Mouse (Mus musculus) hematopoietic stem cell, adult 5-6 weeks (primary cell): Measurements from ENCODE around the gene Pik3r5. TPM values are rescaled to one million over a fixed set of nuclear protein-coding genes. Genes with fewer than 3 reads are reported as not detected.
A peak's percentile ranks its signal among the peaks of the same experiment; 100 is the strongest.

ENCODE experiments used
- ATAC-seq, 2 experiments: fragments of 125-278 bp in 1 of 2; replicated peaks in 1 of 2; 2 replicates each; pipeline ENCODE4 v1.8.0; 2016 to 2017; ENCODE audit warnings: inconsistent platforms in 2 of 2, mild to moderate bottlenecking in 2 of 2, moderate number of reproducible peaks in 2 of 2, low read depth in 1 of 2, moderate TSS enrichment in 1 of 2; ENCODE audit not compliant: low FRiP score in 2 of 2, poor library complexity in 2 of 2, severe bottlenecking in 2 of 2, insufficient read depth in 1 of 2, low TSS enrichment in 1 of 2
- total RNA-seq: library from RNA; stranded (forward); fragments of 172-1452, 232-1000 nt; gene quantifications from 2 replicates; pipeline ENCODE4 v1.2.3, GENCODE M21; 2017

Pik3r5 gene
- total RNA-seq, 1 experiment from 2014 or later, result 3.6 TPM

DNA sequence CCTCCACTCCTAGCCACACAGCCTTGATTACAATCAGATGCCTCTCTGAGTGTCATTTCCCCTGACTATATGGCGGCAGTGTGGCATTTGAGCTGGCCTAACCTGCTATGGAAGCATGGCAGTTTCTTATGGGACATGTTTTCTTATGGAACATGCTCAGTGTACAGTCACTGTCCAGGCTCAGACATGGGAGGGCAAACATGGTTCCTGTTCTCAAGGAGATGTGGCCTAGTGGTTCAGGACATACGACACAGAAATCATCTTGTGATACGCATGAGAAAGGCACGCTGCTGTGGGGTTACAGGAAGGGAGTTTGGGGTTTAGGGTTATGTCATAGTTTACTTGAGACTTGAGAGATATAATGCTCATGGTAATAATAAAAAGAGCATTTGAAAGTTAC lies 3.7 kb downstream of the Pik3r5 start:
- no peak for ATAC-seq

DNA sequence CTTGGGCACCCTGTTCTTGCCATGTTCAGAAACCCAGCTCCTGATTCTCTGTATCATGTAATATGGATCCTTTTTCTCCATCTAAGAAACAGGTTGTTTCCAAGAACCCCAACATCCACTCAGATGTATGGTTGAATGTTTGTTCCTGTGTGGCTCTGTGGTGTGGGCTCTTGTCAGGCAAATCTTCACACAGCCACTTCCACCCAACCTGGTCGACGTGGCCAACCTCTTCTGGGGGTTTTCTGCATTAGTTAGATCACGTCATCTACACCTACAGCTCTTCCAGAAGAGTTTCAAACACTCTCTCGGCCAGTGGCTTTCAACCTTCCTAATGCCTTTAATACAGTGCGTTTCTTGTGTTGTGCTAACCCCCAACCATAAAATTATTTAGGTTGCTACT lies 4.5 kb downstream of the Pik3r5 start:
- no peak for ATAC-seq

DNA sequence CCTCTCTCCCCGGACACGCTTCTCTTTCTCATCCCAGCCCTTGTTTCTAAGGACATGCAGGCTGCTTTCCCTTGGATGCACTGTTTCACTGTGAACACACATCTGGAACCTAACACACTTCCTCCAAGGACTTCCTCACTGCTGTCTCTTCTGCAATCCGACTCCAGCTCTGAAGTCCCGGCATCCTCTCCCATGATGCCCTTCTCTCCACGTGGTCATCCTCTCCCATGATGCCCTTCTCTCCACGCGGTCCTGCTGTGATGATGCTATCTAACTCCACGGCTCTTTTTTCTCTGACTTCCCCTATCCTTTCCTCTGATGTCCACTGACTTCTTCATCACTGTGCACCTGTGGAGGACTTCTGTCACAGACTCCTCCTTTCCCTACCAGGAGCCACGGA lies 8.2 kb downstream of the Pik3r5 start:
- no peak; a peak in 1 of 4 replicates for ATAC-seq

DNA sequence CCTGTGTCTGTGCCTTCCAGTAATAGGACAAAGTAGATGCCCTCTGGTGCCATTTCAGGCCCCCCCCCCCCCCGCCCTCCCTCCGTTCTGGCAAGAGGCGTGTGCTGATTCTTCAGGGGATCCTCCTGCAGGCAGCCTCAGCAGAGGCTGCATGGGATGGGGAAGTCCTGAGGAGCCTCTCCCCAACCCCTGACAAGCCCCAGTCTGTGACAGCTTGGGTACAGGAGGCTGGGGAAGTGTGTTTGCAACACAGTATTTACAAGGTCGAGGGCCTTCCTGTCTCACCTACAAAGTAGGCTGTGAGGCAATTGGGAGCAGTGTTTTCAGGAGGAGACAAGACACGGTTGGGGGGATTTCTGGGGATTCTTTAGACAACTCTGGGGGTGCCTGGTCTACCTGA lies 9.0 kb downstream of the Pik3r5 start:
- peak; percentile 46 to 68; a peak in 2 of 4 replicates for ATAC-seq

DNA sequence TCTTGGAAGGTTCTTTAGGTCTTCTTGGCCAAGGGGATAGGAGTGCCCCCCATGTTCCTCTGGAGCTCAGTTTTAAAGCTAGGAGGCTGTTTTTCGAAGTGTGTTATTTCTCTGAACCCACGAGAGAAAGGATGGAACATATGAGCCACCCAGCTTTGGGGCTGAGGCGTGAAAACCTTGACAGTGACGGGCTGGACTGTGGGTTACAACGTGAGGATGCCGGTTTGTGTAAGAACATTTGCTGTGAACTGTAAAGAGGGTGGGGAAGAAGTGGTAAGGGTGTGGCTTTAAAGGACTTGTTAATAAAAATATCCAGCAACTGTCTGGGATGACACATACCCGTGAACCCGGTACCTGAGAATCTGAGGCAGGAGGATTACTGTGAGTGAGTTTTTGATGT lies 10.4 kb downstream of the Pik3r5 start:
- no peak for ATAC-seq

DNA sequence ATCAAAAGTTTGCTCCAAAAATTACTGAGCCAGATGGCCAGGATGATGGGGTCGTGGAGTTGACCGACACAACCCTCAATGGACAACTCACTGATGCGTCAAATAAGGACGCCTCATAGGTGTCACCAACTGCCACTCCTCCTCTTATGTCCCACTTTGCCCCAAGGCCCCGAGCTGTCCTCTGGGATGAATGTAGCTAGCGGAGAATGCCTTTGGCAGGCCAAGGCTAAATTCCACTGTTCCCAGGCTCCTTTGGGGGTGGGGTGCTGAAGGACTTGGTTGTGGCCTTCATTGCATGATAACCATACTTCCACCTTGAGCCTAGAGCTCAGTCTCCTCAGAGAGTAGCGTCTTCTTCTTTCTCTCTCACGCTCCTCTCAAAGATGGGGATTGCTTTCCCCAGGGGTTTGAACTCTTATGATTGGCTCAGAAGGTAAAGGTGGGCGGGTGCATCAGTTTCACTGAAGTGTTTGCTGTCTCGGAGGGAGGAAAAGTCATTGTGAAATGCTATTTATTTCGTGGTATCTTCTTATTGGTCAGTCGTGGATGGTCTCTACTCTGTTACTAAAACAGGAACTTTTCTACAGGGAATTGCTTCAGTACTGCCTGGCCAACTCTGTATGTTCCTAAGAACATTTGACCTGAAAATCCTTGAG lies 11.2 kb downstream of the Pik3r5 start:
- peak in 1 of 2 experiments; percentile 51; a peak in 2 of 4 replicates for ATAC-seq

DNA sequence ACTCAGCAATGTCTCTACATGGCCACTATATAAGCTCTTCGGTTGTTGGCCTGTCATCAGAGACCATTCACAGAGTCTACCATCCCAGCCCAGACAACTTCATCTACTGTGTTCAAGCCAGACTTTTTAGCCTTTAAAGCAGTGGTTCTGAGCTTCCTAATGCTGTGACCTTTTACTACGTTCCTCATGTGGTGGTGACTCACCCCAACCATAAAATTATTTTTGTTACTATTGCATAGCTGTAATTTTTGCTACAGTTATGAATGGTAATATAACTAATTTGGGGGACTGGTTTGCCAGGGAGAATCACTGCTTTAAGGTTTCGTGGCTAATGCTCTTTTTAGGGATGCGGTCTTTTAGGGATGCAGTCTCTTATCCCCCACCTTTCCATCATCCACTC lies 14.0 kb downstream of the Pik3r5 start:
- ATAC-seq, result no peak

DNA sequence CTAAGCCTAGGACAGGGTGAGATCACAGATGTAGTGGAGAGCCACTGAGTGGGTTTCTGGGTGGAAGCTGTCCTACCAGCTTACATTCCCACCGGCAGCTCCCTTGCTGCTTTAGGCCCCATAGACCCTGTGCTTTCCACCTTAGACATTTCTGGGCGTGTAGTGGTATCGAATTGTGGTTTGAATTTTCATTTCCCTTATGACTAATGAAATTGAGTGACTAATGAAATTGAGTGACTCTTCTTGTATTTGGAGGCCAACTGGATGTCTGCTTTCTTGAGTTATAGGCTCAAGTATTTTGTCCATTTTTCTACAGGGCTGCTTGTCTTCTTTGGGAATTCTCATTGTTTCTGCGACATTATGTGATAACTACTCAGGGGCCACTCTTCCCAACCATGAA lies 14.6 kb downstream of the Pik3r5 start:
- no peak for ATAC-seq

DNA sequence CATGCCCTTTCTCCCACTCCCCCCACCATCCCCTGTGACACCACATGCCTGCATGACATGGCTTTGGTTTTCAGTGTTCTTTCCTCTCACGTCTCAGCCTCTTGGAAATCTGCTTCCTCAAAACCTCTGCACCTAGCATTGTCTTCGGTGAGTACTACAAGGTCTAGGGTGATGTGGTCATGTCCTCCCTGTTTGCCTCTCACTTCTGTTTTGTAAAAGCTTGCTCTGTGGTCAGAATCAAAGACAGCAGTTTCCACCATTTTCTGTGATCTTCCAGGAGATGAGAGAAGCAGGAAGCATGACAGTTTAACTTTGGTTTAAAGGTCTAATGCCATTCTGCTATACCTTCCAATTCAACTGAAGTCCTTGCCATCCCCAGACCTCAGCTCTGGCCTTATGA lies 15.3 kb downstream of the Pik3r5 start:
- no peak for ATAC-seq

DNA sequence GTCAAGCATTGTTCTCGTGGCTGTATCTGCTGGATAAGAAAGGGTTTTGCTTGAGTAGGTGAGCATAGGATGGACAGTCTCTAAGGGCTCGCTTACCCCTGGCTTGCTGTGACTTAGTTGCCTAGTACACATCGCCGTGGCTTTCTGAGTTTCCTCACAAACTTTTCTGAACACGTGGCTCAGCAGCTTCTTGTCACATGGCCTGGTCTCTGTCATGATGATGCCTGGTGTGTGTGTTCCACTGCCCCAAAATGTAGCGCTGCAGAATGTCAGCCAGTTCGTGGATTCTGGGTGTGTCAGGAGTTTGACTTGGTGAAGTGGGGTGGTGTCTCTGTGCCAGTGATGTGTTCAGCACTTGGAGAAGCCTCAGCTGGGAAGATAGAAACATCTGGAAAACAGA lies 16.4 kb downstream of the Pik3r5 start:
- no peak for ATAC-seq

DNA sequence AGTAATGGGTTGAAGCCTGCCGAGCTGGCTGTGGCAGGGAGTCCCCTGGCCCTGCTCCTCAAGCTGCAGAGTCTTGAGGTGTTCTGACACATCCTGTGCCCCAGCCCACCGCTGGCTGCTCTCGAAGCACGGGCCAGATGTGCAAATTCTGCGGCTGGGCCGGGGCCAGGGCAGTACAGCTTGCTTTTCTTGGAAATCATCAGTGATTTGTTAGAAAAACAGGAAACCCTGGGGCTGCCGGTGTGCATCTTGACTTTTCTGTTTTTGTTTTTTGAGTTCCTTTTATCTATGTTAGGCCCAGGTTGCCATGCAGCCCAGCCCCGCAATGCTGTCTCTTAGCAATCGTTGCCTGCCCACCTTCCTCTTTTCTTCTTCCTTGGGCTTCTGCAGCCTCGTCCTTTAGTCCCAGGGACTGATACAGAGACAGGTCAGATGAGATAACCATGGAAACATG lies 19.4 kb downstream of the Pik3r5 start:
- peak; percentile 53 to 56 for ATAC-seq

DNA sequence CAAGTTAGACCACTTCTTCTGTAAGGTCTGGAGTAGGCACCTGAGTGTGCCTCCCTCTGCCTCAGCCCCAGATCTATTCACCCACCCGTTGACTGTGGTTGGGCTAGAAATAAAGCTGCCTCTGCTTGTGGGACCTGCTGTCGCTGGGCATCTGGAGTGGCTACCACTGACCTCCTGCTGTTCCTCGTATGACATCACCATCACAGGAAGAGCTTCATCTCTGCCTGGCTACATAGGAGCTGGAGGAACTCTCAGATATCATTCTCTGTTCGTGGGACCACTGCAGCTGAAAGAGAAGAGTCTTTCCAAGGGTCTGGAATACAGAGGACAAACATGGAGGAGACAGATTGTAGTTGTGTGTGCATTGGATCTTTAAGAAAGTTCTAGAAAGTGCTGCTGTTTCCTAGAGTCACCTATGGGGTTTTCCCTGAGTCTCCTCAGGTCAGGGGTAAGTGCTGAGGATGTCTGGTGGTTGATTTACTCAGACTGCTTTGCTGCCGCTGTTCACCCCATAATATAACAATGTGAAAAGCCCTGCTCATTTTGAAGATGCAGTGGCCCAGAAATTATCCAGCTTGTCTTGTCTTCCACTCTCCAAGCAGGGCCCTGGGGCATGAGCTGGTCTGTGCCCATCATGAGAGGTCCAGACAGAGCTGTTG lies 20.0 kb downstream of the Pik3r5 start:
- no peak for ATAC-seq

DNA sequence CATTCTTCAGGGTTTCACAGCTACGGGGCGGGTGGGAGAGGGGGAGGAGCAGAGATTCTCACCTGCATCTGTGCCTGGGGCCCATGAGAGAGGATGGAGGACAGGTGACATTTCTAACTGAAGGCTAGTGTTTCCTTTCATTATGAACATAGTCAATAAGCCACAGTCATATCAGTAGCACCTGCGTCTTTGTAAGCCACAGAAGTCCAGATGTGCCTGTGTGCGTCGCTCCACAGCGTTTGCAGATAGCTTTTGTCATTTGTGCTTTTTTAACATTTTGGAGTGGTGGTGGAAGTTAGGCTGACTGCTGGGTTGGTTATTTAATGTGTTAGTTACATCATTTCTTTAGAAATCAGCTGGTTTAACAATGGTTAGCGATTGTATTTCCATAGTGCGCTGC lies 20.8 kb downstream of the Pik3r5 start:
- ATAC-seq, result no peak

DNA sequence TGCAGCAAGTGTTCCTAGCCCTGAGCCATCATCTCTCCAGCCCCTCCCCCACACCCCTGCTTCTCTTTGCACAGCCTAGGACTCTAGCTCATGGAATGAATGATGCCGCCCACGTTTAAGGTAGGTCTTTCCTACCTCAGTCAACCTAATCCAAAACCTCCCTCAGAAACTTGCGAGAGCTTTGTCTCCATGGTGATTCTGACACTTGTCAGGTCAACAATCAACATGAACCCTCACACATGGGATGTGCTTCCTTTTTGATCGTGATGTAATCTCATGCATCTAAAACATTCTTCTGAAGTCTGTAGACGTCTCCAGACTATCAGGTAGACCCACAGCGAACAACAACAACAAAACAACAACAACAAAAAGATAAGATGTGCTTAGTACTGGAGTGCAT lies 21.4 kb downstream of the Pik3r5 start:
- no peak for ATAC-seq

DNA sequence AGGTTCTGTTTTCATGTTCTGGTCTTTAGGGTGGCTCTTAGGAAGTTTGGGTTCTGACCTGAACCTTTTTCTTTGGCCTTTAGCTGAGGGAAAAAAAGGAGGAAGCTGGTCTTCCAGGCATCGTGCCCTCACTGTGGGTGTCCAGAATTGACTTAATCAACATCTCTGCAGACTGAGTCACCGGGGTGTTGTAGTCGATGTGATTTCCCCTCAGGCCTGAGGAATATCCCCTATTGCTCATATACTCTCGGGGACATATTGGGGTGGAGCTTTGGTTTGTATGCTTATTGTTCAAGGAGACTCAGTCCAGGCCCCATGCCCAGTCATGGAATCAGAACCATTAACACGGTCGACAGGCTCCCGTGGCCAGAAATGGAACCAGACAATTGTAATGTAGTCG lies 26.2 kb downstream of the Pik3r5 start:
- ATAC-seq, result no peak

DNA sequence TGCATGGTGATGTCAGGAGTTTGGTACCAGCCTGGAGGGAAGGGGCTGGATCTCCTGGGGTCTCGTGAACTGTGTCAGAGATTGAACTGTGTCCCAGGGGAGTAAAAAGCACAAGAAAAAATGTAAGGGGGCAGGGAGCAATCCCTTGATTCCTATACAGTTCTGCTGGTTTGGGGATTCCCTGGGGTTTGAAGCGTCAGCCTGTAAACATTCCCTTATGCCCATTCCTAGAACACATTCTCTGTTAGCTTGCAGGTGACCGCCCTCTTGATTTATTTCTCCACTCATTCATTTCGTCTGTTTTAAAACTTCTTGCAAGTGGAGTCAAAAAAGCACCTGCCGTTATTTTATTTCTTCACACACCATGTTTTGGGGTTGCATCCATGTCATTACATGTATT lies 27.1 kb downstream of the Pik3r5 start:
- no peak for ATAC-seq

DNA sequence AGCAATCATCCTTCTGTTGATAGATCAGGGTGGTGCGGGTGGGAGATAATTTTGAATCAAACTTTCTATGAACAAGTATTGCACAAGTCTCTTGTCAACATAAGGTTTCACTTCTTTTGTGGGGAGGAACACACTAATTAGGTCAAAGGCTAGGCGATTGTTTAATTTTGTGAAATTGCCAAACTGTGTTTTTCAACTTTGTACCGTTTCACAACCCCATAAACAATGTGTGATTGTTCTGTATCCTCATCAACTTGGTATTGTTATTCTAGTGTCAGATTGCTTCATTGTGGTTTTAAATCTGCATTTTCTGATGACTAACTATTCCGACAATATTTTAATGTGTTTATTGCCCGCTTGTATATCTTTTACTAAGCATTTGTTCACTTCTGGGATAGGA lies 27.6 kb downstream of the Pik3r5 start:
- no peak for ATAC-seq

DNA sequence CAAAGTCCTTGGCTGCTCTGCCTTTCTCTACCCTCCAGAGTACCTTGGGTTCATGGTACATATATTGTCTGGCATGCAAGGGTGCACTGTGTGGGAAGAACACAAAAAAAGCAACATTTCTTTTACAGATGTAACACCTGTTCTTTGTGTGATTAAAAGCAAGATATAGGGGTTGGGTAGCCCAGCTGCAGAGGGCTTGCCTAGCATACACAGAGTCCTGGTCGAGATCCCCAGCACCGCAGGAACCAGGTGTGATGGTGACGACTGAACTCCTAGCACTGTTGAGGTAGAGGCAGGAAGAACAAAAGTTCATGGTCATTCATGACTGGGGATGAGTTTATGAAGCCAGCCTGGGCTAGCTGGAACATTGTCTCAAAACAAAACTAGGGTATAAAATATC lies 30.8 kb downstream of the Pik3r5 start:
- ATAC-seq, result no peak

DNA sequence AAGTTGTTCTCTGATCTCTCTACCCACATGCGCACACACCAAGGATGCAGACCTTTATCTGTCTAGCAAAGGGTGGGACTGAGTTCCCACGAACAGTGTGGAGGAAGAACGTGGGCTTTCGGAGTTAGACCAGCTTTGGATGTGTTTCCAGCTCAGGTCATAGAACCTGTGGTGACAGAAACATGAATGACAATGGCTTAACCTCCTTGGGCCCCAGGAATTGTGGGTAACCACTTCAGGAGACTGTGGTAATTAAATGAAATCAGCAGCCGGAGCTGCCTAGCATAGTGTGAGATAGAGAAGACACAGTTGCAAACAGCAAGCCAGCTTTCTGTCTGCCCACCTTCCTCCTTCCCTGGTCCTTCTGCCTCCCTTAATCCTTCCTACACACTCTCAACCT lies 32.3 kb downstream of the Pik3r5 start:
- no peak for ATAC-seq
